Mouse (Mus musculus): ENCODE data around the gene Spice1. TPM values are rescaled to one million over a fixed set of nuclear protein-coding genes. Genes with fewer than 3 reads are reported as not detected.

Gene Spice1
- total RNA-seq, 2 experiments from 2014 or later = 8.7 to 11.7 TPM

GRCm38 (mm10) chr16:44361921-44362890, 15.3 kb downstream of the Spice1 start:
- intact Hi-C loops (cut with DNase I) = loop anchor here (1.0 to 2.0 kb wide), 2 partner anchors 61 to 120 kb away; no protein-coding TSS in a partner anchor
- no peak for DNase-seq (ENCODE audit: low spot score)

GRCm38 (mm10) chr16:44365522-44365921, 18.6 kb downstream of the Spice1 start:
- intact Hi-C loops (cut with DNase I) = no loop called here

GRCm38 (mm10) chr16:44375459-44375858, 28.5 kb downstream of the Spice1 start:
- no peak for DNase-seq (ENCODE audit: low spot score)

More at GRCm38 (mm10) chr16:44365522-44365921, 18.6 kb downstream of the Spice1 start:
- no peak for DNase-seq (ENCODE audit: low spot score)

GRCm38 (mm10) chr16:44380006-44380405, 33.1 kb downstream of the Spice1 start:
- no peak for DNase-seq (ENCODE audit: low spot score)
- intact Hi-C loops (cut with DNase I) = no loop called here

More at GRCm38 (mm10) chr16:44375459-44375858, 28.5 kb downstream of the Spice1 start:
- intact Hi-C loops (cut with DNase I) = no loop called here

GRCm38 (mm10) chr16:44381578-44381977, 34.7 kb downstream of the Spice1 start:
- intact Hi-C loops (cut with DNase I) = no loop called here
- DNase-seq (ENCODE audit: low spot score) = no peak

- DNase-seq (ENCODE audit: low spot score) = no peak
- intact Hi-C loops (cut with DNase I) = no loop called here
These were observed 36.6 kb downstream of the Spice1 start for GRCm38 (mm10) chr16:44383549-44383948.

GRCm38 (mm10) chr16:44384251-44384650, 37.3 kb downstream of the Spice1 start:
- intact Hi-C loops (cut with DNase I) = no loop called here
- no peak for DNase-seq (ENCODE audit: low spot score)

- no peak for DNase-seq (ENCODE audit: low spot score)
- intact Hi-C loops (cut with DNase I) = no loop called here
These were observed 45.1 kb downstream of the Spice1 start for GRCm38 (mm10) chr16:44391877-44392548.

GRCm38 (mm10) chr16:44394577-44395243, 47.8 kb downstream of the Spice1 start, which contains the start of gene Cfap44:
Cfap44 (plus strand) TSS chr16:44394796.
- DNase-seq (ENCODE audit: low spot score) = peak; percentile 9
- intact Hi-C loops (cut with DNase I) = no loop called here

GRCm38 (mm10) chr16:44404933-44405332, 58.0 kb downstream of the Spice1 start:
- no peak for DNase-seq (ENCODE audit: low spot score)
- intact Hi-C loops (cut with DNase I) = no loop called here

GRCm38 (mm10) chr16:44407211-44407610, 60.3 kb downstream of the Spice1 start:
- intact Hi-C loops (cut with DNase I) = no loop called here
- no peak for DNase-seq (ENCODE audit: low spot score)

- DNase-seq (ENCODE audit: low spot score) = no peak
- intact Hi-C loops (cut with DNase I) = no loop called here
These were observed 61.4 kb downstream of the Spice1 start for GRCm38 (mm10) chr16:44408290-44408689.

- DNase-seq (ENCODE audit: low spot score) = no peak
- intact Hi-C loops (cut with DNase I) = no loop called here
These were observed 63.3 kb downstream of the Spice1 start for GRCm38 (mm10) chr16:44410176-44410575.

GRCm38 (mm10) chr16:44417596-44417995, 70.7 kb downstream of the Spice1 start:
- DNase-seq (ENCODE audit: low spot score) = no peak
- intact Hi-C loops (cut with DNase I) = no loop called here

GRCm38 (mm10) chr16:44421735-44422134, 74.8 kb downstream of the Spice1 start:
- intact Hi-C loops (cut with DNase I) = no loop called here
- DNase-seq (ENCODE audit: low spot score) = no peak

- DNase-seq (ENCODE audit: low spot score) = no peak
- intact Hi-C loops (cut with DNase I) = no loop called here
These were observed 76.6 kb downstream of the Spice1 start for GRCm38 (mm10) chr16:44423499-44423898.

- intact Hi-C loops (cut with DNase I) = no loop called here
These were observed 81.5 kb downstream of the Spice1 start for GRCm38 (mm10) chr16:44428456-44428855.

GRCm38 (mm10) chr16:44430021-44430420, 83.1 kb downstream of the Spice1 start:
- intact Hi-C loops (cut with DNase I) = no loop called here
- no peak for DNase-seq (ENCODE audit: low spot score)

More at GRCm38 (mm10) chr16:44428456-44428855, 81.5 kb downstream of the Spice1 start:
- no peak for DNase-seq (ENCODE audit: low spot score)

GRCm38 (mm10) chr16:44434931-44435330, 88.0 kb downstream of the Spice1 start:
- DNase-seq (ENCODE audit: low spot score) = no peak
- intact Hi-C loops (cut with DNase I) = no loop called here

GRCm38 (mm10) chr16:44435481-44435880, 88.6 kb downstream of the Spice1 start:
- no peak for DNase-seq (ENCODE audit: low spot score)
- intact Hi-C loops (cut with DNase I) = no loop called here

All from heart, postnatal 25 days (tissue).